ENCODE assay signal across 19 mouse cellular contexts in the genomic region with DNA sequence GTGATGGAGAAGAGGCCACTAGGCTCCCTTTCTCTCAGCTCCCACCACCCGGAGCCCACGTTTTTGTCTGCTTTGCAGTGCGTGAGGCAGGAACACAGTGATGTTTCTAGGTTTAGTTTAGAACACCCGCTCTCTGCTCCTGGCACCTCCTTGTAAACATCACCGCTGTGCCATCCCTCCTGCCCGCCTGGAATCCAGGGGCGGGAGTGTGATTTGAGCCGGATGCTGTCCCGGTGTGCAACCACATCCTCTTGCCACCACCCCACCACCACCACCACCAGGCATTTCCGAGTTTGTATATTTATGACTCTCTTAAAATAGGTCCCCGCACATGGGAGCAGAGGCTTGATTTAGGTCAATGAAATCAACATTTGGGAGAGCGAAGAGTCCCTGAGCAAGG. TPM values are rescaled to one million over a fixed set of nuclear protein-coding genes. Genes with fewer than 3 reads are reported as not detected.
A peak's percentile ranks its signal among the peaks of the same experiment; 100 is the strongest.
DNase-seq lines count a peak whose midpoint lies in the region.
"Had no signal": no experiment of that assay in that cellular context is flagged by ENCODE, and none has a peak within 500 bp of the region (broad histone marks: within the 10 kb centered on the region; RNA-seq: fewer than 3 reads in every experiment).

No protein-coding gene starts in this region.

- intact Hi-C loops in left cerebral cortex, postnatal 10 days (cut with DNase I) = no loop called here

- DNase-seq in frontal cortex, adult 2 months (ENCODE audit: extremely low spot score in 1 of 2, low spot score in 1 of 2) = peak; percentile 5 to 69
- no peak for DNase-seq in frontal cortex, postnatal 10 days (ENCODE audit: low spot score in 2 of 2)
- DNase-seq in left cerebral cortex, adult 18-20 months (ENCODE audit: low spot score in 2 of 2) = peak; percentile 41 to 62
- DNase-seq in left cerebral cortex, postnatal 10 days (ENCODE audit: extremely low spot score in 1 of 2, low spot score in 2 of 2) = no peak
- DNase-seq in thymus, postnatal 25 days = peak; percentile 15
- DNase-seq in thymus, adult 18-20 months = no peak
- no peak for DNase-seq in c-Kit-positive CD71-positive TER-119-positive erythroid progenitor cells, embryonic 14.5 days (ENCODE audit: low spot score)
- no peak for DNase-seq in cerebellum, adult 11-12 months
- DNase-seq: adrenal gland, postnatal 25 days; cerebellum, postnatal 25 days; gastrocnemius, postnatal 14 days; liver; lung, embryonic 14.5 days had no signal

RNA-seq across cellular contexts. Expression of gene D330020A13Rik, which starts 38.5 kb away (rescaled TPM):
- 0.10 and 0.11 TPM in 2 replicates for polyA plus RNA-seq in frontal cortex, adult 2 months (2012; rRNA removed)
- total RNA-seq in left cerebral cortex, adult 18-20 months (2021) = not detected
- not detected for total RNA-seq in left cerebral cortex, postnatal 10 days (2021)
- total RNA-seq: G1E; hematopoietic stem cell, adult 5-6 weeks; layer of hippocampus, postnatal 14 days; megakaryocyte, adult 5-6 weeks had no signal
- polyA plus RNA-seq: forebrain, embryonic 11.5 days; G1E; lung, embryonic 14.5 days; midbrain, embryonic 16.5 days had no signal

RNA-seq across cellular contexts. Expression of gene B4galnt3, which starts 38.7 kb away (rescaled TPM):
- 0.38 and 0.44 TPM in 2 replicates for polyA plus RNA-seq in frontal cortex, adult 2 months (2012; rRNA removed)
- total RNA-seq in left cerebral cortex, adult 18-20 months (2021) = 1 to 10 TPM; 1.1 to 1.2 TPM
- under 1 TPM; 0.30 to 0.32 TPM for total RNA-seq in left cerebral cortex, postnatal 10 days (2021)
- total RNA-seq: G1E; hematopoietic stem cell, adult 5-6 weeks; megakaryocyte, adult 5-6 weeks had no signal
- polyA plus RNA-seq: forebrain, embryonic 11.5 days; G1E had no signal

Comparison
In these comparisons a context has a peak if more than half of its experiments do, and no peak if none do; other contexts are left out.
1. DNase-seq: peak in frontal cortex, adult 2 months (2 of 2), left cerebral cortex, adult 18-20 months (2 of 2) and thymus, postnatal 25 days (single experiment); none in frontal cortex, postnatal 10 days (0 of 2), left cerebral cortex, postnatal 10 days (0 of 2), thymus, adult 18-20 months (0 of 2), c-Kit-positive CD71-positive TER-119-positive erythroid progenitor cells, embryonic 14.5 days (single experiment) and cerebellum, adult 11-12 months (single experiment).